Mouse (Mus musculus): ENCODE measurements around the gene Krt76.

DNA sequence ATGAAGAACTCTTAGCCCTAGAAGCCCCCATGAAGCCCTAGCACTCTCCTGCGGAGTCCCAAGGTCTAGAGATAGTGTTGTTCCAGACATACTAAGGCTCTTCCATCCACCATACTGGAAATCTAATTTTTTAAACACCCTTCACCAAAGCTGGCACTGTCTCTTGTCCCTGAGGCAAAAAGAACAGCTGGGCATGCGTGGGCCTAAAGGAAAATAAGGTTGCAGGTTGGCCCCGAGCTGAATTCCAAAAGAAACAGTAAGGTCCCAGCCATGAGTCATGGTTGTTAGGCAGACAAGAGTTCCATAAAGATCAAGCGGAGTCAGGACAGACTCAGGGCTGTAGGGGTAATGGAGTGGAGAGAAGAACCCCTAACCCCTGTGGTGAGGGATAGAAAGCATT, 19.5 kb downstream of the Krt76 start:
- TF ChIP-seq POLR2A (IDR thresholded peaks at IDR 0.05; ENCODE audit: low read depth, low read length): no peak
- TF ChIP-seq CTCF (IDR thresholded peaks at IDR 0.05; ENCODE audit: borderline replicate concordance, insufficient read depth, low read length): no peak
